Mouse (Mus musculus): ENCODE measurements around the gene Sppl2b. TPM values are rescaled to one million over a fixed set of nuclear protein-coding genes. Genes with fewer than 3 reads are reported as not detected.

The Sppl2b gene
- total RNA-seq, 2 experiments from 2014 or later: 71.2 to 71.4 TPM

GRCm38 (mm10) chr10:80896581-80897485 is 41.8 kb downstream of the Sppl2b start:
- DNase-seq (ENCODE audit: low spot score in 2 of 2): no peak

DNA sequence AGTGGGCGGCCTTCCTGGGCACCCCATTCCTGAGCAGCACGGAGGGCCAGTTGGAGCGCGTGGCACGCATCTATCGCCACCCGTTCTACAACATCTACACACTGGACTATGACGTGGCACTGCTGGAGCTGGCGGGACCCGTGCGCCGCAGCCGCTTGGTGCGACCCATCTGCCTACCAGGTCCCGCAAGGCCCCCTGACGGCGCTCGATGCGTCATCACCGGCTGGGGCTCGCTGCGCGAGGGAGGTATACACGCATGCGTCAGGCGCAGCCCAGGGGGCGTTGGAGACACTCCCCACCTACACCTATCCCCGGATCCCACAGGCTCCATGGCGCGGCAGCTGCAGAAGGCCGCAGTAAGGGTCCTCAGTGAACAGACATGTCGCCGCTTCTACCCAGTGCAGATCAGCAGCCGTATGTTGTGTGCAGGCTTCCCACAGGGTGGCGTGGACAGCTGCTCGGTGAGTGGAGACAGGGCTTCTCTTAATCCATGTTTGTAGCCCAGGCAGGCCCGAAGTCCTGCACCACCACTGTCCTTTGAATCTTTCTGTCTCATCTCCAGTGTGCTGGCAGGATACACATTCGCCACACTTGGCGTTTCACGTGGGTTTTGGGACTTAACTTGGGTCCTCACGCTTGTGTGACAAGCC is 42.9 kb downstream of the Sppl2b start:
- peak; percentile 47 to 56 for DNase-seq (ENCODE audit: low spot score in 2 of 2)

- DNase-seq (ENCODE audit: low spot score in 2 of 2): no peak
These were observed 44.0 kb downstream of the Sppl2b start for GRCm38 (mm10) chr10:80899074-80899473.

DNA sequence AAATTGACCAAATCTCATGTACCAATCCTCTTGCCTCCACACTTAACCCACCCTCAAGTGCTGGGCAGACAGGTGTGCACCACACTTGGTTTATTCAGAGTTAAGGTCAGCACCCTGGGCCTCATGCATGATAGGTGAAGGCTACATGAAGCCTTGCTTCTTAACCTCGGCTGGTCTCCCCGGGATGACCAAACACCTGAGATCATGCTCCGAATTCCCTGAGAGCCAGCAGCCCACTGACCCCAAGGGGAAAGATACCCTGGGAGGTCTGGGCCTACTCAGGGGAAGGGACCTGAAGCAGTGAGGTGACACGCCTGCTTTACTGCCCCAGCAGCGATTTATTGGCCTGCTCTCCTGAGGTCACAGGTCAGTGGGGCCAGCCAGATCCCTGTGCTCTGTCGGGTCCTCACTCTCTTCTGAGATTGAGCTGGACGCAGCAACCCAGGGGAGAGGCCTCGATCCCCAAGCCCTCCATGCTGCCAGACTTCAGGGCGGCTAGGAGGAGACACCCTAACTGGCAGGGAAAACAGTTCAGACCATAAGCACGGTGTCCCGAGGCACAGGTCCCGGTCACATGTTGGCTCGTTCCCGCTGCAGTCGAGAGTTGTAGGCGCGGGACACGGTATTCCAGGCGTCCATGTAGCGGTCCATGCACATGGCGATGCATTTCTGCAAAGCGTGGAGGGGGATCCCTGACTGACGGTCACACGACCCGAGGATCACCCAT is 44.7 kb downstream of the Sppl2b start:
- no peak for DNase-seq (ENCODE audit: low spot score in 2 of 2)

- DNase-seq (ENCODE audit: low spot score in 2 of 2): peak; percentile 96 to 99
These were observed 45.5 kb downstream of the Sppl2b start, which contains the start of gene Timm13 for GRCm38 (mm10) chr10:80900318-80901247. Timm13 (minus strand) TSS chr10:80900969.

DNA sequence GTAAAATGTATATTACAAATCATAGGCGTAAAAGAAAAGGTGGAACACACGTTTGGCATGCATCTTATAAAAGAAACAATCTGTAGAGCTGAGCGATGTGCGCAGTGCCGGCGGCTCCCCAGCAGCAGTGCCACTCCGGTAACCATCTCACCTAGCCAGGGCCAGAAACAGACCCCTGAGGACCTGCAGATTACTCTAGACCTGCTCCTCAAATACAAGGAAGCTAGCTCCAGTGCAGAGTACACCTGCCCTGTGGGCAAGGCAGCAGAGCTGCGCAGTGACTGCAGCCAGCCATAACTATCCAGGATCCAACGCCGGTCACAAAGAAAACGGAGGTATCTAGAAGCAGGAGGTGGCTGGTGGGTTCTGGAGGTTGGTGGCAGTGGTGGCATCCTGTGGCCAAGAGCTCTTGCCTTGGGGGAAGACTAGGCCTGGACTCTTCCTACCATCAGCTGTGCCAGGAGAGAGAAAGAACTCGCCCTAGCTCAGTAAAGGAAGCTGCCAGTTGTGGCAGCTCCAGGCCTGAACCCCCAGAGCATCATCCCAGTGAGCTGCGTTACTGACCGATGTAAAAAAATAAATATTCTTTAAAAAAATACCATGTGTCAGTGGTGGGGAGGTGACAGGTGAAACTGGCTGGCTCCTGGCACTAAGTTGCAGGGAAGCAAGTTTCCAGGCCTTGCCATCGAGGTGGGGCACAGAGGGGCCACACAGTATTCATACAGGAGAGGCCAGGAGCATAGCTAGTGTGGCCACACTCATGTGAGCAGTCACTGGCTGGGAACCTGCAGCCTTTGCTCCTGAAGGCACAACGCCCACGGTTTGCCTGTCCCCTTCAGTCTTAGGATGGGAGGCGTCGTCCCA is 46.6 kb downstream of the Sppl2b start:
- no peak for DNase-seq (ENCODE audit: low spot score in 2 of 2)

DNA sequence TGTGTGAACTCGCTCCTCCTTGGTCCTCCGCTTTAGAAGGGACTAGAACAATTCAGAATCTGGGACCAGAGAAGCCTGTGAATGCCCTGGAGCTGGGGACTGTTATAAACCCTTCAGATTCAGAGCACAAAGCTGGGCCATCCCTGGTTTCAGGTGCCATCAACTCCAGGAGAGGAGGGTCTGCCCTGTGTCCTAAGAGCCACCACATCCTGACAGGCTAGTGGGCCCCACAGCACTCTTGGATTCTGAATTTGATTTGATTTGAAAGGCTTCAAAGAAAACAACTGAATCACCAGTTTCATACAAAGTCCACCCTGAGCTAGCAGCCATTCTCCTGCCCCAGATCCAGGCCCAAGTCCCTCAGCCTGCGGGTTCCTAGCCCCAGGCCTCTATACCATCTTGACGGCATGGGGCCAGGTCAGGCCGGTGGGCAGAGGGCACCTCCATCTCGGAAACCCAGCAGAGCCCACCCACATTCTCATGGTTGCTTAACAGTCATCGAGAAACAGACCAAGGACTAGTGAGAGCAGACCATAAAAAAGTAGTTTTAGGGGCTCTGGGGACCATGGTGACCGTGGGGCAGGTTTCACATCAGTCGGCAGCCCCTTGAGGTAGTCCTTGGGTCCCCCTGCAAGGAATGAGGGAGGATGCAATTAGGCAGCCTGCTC is 47.3 kb downstream of the Sppl2b start:
- DNase-seq (ENCODE audit: low spot score in 2 of 2): no peak

DNA sequence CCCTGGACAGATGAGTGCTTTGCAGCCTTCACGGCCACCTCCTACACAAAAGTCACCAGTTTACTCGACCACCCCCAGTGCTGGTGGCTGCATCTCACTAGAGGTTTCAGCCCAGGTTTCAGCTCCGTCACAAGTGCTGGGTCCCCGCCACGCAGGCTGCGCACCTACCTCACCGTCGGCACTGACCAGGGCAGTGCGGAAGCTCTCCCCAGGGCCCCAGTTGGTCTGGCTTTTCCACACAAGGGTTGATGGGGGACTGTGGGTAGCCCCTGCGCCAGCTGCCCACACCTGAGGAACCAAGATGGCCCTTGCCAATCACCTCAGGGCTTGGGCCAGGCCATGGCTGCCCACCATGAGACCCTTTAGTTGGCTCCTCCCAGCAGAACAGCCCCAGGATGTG is 48.2 kb downstream of the Sppl2b start:
- DNase-seq (ENCODE audit: low spot score in 2 of 2): no peak

- DNase-seq (ENCODE audit: low spot score in 2 of 2): no peak
These were observed 49.1 kb downstream of the Sppl2b start for GRCm38 (mm10) chr10:80904004-80904693.

DNA sequence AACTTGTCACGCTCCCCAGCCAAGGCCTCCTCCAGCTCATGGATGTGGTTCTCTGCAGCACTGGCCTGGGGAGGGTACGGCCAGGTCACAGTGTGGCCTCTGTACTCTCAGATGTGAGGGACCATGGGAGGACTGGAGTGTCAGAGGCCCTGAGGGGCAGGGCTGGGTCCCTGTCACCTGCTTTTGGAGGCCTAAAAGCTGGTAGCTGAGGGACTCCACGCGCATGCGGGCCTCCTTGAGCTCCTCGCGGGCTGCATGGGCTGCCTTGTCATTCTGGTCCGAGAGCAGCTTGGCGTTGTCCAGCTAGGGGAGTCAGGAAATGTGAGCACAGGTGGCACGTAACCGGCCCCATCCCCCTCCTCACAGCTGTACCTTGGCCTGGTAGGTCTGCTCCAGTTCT is 49.6 kb downstream of the Sppl2b start:
- no peak for DNase-seq (ENCODE audit: low spot score in 2 of 2)

DNA sequence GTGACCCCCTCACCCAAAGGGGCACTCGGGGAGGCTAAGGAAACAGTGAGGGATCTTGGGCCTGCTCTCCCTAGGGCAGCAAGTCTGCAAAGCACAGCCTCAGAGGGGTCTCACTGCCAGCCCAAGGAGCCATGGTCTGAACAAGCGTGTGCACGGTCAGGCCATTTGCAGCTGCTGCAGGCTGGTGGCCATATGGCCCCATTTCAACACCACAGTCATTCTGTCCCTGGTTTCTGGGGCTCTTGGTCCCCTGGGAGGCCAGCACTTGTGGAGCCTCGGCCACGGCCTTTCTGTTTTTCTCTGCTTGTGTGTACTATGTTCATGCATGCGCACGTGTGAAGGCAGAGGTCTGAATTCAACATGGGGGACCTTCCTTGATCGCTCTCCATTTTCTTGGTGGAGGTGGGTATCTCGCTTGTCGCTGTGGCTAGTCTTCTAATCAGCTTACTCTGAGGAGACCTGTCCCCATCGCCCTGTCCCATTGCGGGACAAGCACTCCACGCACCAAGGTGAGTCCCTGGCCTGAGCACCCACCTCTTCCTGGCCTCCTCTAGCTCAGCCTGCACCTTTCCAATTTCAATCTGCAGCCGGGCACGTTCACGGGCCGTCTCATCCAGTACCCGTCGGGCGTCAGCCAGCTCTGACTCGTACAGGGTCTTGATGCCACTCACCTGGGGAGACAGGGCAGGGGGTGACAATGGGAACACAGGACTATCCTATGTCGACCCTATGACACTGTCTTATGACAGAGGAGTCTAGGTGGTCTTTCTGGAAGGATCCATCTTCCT is 54.5 kb downstream of the Sppl2b start:
- DNase-seq (ENCODE audit: low spot score in 2 of 2): no peak

GRCm38 (mm10) chr10:80911354-80911753 is 56.3 kb downstream of the Sppl2b start:
- no peak for DNase-seq (ENCODE audit: low spot score in 2 of 2)

DNA sequence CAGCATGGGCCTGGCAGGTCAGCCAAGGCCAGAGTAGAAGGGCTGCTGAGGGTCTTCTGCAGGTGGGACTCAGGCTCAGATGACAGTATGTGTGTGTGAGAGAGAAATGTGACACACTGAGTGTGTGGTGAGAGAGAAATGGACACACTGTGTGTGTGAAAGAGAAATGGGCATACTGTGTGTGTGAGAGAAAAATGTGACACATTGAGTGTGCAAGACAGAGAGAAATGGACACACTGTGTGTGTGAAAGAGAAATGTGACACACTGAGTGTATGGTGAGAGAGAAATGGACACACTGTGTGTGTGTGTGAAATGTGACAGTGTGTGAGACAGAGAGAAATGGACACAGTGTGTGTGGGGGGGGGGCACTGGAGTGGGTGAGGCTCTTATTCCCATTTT is 56.8 kb downstream of the Sppl2b start:
- no peak for DNase-seq (ENCODE audit: low spot score in 2 of 2)

DNA sequence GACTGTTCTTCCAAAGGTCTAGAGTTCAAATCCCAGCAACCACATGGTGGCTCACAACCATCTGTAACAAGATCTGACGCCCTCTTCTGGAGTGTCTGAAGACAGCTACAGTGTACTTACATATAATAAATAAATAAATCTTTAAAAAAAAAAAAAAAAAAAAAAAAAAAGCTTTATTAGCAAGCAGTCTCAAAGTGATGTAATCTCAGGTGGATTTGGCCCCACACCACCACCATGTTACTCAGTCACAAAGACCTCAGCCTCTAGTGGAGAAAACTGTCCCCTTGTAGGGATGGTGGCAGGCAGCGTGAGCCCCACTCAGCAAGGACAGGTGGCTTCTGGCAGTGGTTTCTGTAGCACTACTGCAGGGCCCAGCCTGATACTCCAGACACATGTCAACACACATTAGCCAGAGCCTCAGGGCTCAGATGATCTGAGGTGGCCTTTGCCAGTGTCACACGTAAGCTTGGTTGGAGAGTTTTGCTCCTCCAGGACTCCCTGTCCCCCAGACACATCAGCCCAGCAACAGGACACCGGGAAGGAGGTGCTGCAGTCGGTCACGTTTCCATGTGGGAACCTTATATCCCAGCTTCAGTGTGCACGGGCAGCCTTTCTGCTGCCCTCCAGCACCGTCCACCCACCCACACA is 58.4 kb downstream of the Sppl2b start:
- DNase-seq (ENCODE audit: low spot score in 2 of 2): no peak

GRCm38 (mm10) chr10:80914253-80914656 is 59.2 kb downstream of the Sppl2b start:
- no peak for DNase-seq (ENCODE audit: low spot score in 2 of 2)

DNA sequence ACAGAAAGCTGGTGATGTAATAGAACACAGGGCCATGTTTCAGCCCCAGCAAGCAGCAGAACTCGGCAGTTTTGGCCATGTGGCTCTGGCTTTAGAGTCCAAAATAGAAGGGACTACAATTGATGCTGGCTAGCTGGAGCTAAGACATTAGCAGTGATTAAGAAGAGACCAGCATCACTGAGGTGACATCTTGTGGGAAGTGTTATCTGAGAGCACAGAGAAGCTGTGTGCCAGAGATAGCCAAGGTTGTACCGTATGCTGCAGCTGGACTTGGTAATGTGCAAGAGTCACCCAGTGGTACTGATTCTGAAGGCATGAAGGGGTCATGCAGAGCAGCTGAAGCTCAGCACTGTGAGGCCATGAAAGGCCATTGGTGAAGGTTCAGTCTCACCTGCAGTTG is 60.2 kb downstream of the Sppl2b start:
- DNase-seq (ENCODE audit: low spot score in 2 of 2): no peak

GRCm38 (mm10) chr10:80915736-80916135 is 60.7 kb downstream of the Sppl2b start:
- DNase-seq (ENCODE audit: low spot score in 2 of 2): no peak
